Mouse (Mus musculus) urinary bladder, postnatal 4 days (tissue): Measurements from ENCODE around the gene Fry.

Experiments
- DNase-seq, 2 experiments: peaks; one replicate each; pipeline ENCODE4 v3.0.0; 2021 to 2022; ENCODE audit warnings: low spot score in 2 of 2

Gene Fry

DNA sequence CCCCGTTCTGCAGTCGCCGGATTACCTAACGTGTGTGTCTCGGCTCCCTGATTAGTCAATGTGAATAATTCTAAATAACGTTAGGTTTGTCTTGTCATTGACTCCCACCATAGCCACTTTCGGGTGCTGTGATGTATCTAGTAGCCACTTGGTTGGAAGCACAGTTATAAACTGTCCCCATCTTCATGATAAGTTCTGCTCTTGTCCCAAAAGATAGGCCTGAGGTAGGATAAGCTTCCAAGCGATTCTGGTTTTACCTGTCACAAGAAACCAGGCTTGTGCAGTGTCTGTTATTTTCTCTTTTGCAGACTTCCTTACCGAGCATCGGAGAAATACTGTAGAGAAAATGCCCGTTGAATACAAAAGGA is 404.4 kb downstream of the Fry start:
- DNase-seq: no peak

GRCm38 (mm10) chr5:150525239-150525638 is 406.8 kb downstream of the Fry start:
- DNase-seq: no peak

DNA sequence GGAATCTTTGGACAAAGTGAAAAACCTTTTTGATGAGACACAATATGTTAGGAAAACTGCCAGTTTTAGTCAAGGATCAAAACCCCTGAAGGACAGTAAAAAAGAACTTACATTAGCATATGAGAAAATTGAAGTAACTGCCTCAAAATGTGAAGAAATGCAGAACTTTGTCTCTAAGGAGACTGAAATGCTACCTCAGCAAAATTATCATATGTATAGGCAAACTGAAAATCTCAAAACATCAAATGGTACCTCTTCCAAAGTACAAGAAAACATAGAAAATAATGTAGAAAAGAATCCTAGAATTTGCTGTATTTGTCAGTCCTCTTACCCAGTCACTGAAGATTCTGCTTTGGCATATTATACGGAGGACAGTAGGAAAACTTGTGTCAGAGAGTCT is 422.9 kb downstream of the Fry start:
- DNase-seq: no peak

GRCm38 (mm10) chr5:150543184-150543583 is 424.7 kb downstream of the Fry start:
- DNase-seq: no peak
